Mouse (Mus musculus): ENCODE results near the gene Rgs9. TPM values are rescaled to one million over a fixed set of nuclear protein-coding genes. Genes with fewer than 3 reads are reported as not detected.

Gene Rgs9
- polyA plus RNA-seq, 1 experiment = 1.8 TPM

DNA sequence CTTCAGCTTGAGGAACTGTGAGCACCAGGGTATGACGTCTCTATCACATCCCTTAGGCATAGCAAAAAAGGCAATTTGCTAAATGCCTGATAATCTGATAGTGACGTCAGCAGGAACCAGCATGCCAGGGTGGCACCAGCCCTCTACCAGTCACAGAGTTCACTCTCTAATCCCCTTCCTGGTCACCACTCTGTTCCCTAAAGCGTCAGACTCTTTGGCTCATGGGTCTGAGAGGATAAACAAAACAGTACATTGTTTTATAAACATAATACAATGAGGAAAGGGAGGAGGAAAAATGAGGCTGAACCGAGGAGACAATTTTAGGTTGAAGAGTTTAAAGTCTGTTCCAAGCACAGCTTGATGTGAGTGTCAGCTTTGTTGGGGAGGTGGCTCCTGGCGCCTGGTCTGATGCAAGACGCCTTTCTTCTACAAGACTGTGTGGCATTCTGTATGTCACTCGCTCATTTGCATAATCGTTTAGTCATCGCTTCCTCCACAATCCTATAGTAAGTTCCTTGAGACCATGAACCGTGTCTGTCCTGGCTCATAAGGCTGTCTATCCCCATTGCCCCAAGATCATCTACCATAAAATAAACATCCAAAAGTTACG is 33.7 kb downstream of the Rgs9 start:
- TF ChIP-seq POLR2A (IDR thresholded peaks at IDR 0.05; ENCODE audit: low read depth, low read length) = no peak
- TF ChIP-seq CTCF (IDR thresholded peaks at IDR 0.05; ENCODE audit: extremely low read depth, insufficient read depth, insufficient read length, insufficient replicate concordance) = no peak
- 78% methylated on average over 11 of the region's 11 CpGs for WGBS
- Histone ChIP-seq H3K36me3 (ENCODE audit: control insufficient read depth, insufficient read depth, low read length) (no peaks in the 10 kb centered on the region), H3K27ac (ENCODE audit: insufficient read depth, low read length) (no peak overlapping the region), H3K27me3 (ENCODE audit: control insufficient read depth, insufficient read depth, low read length) (no peaks in the 10 kb centered on the region), H3K4me1 (ENCODE audit: control insufficient read depth, insufficient read depth, insufficient read length) (no peaks in the 10 kb centered on the region), H3K4me3 (ENCODE audit: extremely low read depth, insufficient read depth, insufficient read length) (no peak overlapping the region)
- no peak for DNase-seq (ENCODE audit: low read depth in 1 of 2, low spot score in 2 of 2)

DNA sequence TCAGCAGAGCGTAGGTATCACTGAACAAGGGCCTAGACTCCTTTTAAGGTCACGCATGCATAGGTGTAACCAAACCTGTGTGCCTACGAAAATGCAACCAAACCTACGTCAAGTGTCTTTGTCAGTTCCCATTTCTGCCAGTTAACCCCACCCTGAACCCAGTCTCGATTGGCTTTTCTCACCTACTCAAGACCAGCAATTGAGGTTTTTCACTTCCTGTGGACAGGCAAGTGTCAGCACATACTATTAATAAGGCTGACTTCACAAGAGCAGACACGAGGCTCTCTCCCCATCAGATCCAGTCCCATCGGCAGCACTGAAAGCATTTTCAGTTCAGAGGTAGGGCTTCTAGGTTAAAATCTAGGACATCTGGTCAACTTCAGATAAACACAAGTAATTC is 37.4 kb downstream of the Rgs9 start:
- H3K27me3 ChIP-seq (ENCODE audit: control insufficient read depth, insufficient read depth, low read length) = no peaks in the 10 kb centered on the region
- no peak overlapping the region for H3K4me3 ChIP-seq (ENCODE audit: extremely low read depth, insufficient read depth, insufficient read length)
- no peak for TF ChIP-seq CTCF (IDR thresholded peaks at IDR 0.05; ENCODE audit: extremely low read depth, insufficient read depth, insufficient read length, insufficient replicate concordance)
- no peak for TF ChIP-seq POLR2A (IDR thresholded peaks at IDR 0.05; ENCODE audit: low read depth, low read length)
- no peaks in the 10 kb centered on the region for H3K4me1 ChIP-seq (ENCODE audit: control insufficient read depth, insufficient read depth, insufficient read length)
- no peak overlapping the region for H3K27ac ChIP-seq (ENCODE audit: insufficient read depth, low read length)
- no peaks in the 10 kb centered on the region for H3K36me3 ChIP-seq (ENCODE audit: control insufficient read depth, insufficient read depth, low read length)
- WGBS = 56% methylated on average over 7 of the region's 7 CpGs
- DNase-seq (ENCODE audit: low read depth in 1 of 2, low spot score in 2 of 2) = no peak

- no peak for TF ChIP-seq POLR2A (IDR thresholded peaks at IDR 0.05; ENCODE audit: low read depth, low read length)
- TF ChIP-seq CTCF (IDR thresholded peaks at IDR 0.05; ENCODE audit: extremely low read depth, insufficient read depth, insufficient read length, insufficient replicate concordance) = no peak
- no peaks in the 10 kb centered on the region for H3K4me1 ChIP-seq (ENCODE audit: control insufficient read depth, insufficient read depth, insufficient read length)
- DNase-seq (ENCODE audit: low read depth in 1 of 2, low spot score in 2 of 2) = no peak
- WGBS = 91% methylated on average over 32 of the region's 32 CpGs
- no peak overlapping the region for H3K27ac ChIP-seq (ENCODE audit: insufficient read depth, low read length)
- no peak overlapping the region for H3K4me3 ChIP-seq (ENCODE audit: extremely low read depth, insufficient read depth, insufficient read length)
- H3K27me3 ChIP-seq (ENCODE audit: control insufficient read depth, insufficient read depth, low read length) = no peaks in the 10 kb centered on the region
- no peaks in the 10 kb centered on the region for H3K36me3 ChIP-seq (ENCODE audit: control insufficient read depth, insufficient read depth, low read length)
Observed at GRCm38 (mm10) chr11:109258941-109259910, 38.7 kb downstream of the Rgs9 start.

DNA sequence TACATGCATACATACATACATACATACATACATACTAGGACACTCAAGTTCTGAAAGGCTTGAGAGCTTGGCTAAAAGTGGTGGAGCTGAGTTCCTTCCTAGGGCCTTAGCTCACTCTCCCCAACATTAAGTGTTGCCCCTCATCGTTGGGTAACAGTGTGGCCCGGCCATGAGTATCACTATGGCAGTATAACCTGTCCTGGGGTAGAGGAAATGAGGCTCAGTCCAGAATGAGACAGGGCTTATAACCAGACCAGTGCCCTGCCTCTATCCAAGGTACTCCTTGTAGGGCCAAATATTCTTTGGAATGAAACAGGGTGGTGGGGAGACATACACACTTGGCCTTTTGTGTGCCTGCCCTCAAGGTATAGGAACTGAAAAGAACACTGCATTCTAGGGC is 40.1 kb downstream of the Rgs9 start:
- H3K4me1 ChIP-seq (ENCODE audit: control insufficient read depth, insufficient read depth, insufficient read length) = no peaks in the 10 kb centered on the region
- H3K27ac ChIP-seq (ENCODE audit: insufficient read depth, low read length) = no peak overlapping the region
- no peak overlapping the region for H3K4me3 ChIP-seq (ENCODE audit: extremely low read depth, insufficient read depth, insufficient read length)
- H3K27me3 ChIP-seq (ENCODE audit: control insufficient read depth, insufficient read depth, low read length) = no peaks in the 10 kb centered on the region
- DNase-seq (ENCODE audit: low read depth in 1 of 2, low spot score in 2 of 2) = no peak
- no peaks in the 10 kb centered on the region for H3K36me3 ChIP-seq (ENCODE audit: control insufficient read depth, insufficient read depth, low read length)
- no peak for TF ChIP-seq CTCF (IDR thresholded peaks at IDR 0.05; ENCODE audit: extremely low read depth, insufficient read depth, insufficient read length, insufficient replicate concordance)
- no peak for TF ChIP-seq POLR2A (IDR thresholded peaks at IDR 0.05; ENCODE audit: low read depth, low read length)
- 77% methylated on average over 2 of the region's 2 CpGs for WGBS

- H3K27ac ChIP-seq (ENCODE audit: insufficient read depth, low read length) = no peak overlapping the region
- no peak for DNase-seq (ENCODE audit: low read depth in 1 of 2, low spot score in 2 of 2)
- H3K36me3 ChIP-seq (ENCODE audit: control insufficient read depth, insufficient read depth, low read length) = no peaks in the 10 kb centered on the region
- 88% methylated on average over 4 of the region's 4 CpGs for WGBS
- no peak for TF ChIP-seq CTCF (IDR thresholded peaks at IDR 0.05; ENCODE audit: extremely low read depth, insufficient read depth, insufficient read length, insufficient replicate concordance)
- TF ChIP-seq POLR2A (IDR thresholded peaks at IDR 0.05; ENCODE audit: low read depth, low read length) = no peak
- no peak overlapping the region for H3K4me3 ChIP-seq (ENCODE audit: extremely low read depth, insufficient read depth, insufficient read length)
- no peaks in the 10 kb centered on the region for H3K27me3 ChIP-seq (ENCODE audit: control insufficient read depth, insufficient read depth, low read length)
- no peaks in the 10 kb centered on the region for H3K4me1 ChIP-seq (ENCODE audit: control insufficient read depth, insufficient read depth, insufficient read length)
Observed at GRCm38 (mm10) chr11:109255022-109255421, 42.9 kb downstream of the Rgs9 start.

DNA sequence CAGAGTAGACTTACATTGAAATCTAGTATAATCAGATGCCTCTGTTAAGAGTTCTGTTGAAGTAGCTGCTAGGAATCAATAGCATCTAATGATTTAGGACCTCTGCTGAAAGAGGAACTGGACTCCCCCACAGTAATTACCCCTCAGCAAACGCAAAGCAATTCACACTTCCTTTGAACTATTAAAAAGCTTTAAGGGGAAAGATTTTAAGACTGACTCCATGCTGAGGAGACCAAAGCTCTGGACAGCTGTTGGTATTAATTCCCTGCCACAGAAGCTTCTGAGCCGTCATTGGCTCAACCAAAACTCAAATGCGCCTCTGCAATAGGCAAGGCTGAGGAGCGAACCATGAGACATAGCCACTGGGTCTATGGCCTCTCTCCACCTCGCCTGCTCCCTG is 45.4 kb downstream of the Rgs9 start:
- no peak for TF ChIP-seq CTCF (IDR thresholded peaks at IDR 0.05; ENCODE audit: extremely low read depth, insufficient read depth, insufficient read length, insufficient replicate concordance)
- TF ChIP-seq POLR2A (IDR thresholded peaks at IDR 0.05; ENCODE audit: low read depth, low read length) = no peak
- H3K36me3 ChIP-seq (ENCODE audit: control insufficient read depth, insufficient read depth, low read length) = no peaks in the 10 kb centered on the region
- DNase-seq (ENCODE audit: low read depth in 1 of 2, low spot score in 2 of 2) = no peak
- H3K27ac ChIP-seq (ENCODE audit: insufficient read depth, low read length) = no peak overlapping the region
- no peaks in the 10 kb centered on the region for H3K4me1 ChIP-seq (ENCODE audit: control insufficient read depth, insufficient read depth, insufficient read length)
- 36% methylated on average over 5 of the region's 5 CpGs for WGBS
- H3K27me3 ChIP-seq (ENCODE audit: control insufficient read depth, insufficient read depth, low read length) = no peaks in the 10 kb centered on the region
- no peak overlapping the region for H3K4me3 ChIP-seq (ENCODE audit: extremely low read depth, insufficient read depth, insufficient read length)

- no peak for DNase-seq (ENCODE audit: low read depth in 1 of 2, low spot score in 2 of 2)
- no peaks in the 10 kb centered on the region for H3K4me1 ChIP-seq (ENCODE audit: control insufficient read depth, insufficient read depth, insufficient read length)
- no peaks in the 10 kb centered on the region for H3K36me3 ChIP-seq (ENCODE audit: control insufficient read depth, insufficient read depth, low read length)
- no peaks in the 10 kb centered on the region for H3K27me3 ChIP-seq (ENCODE audit: control insufficient read depth, insufficient read depth, low read length)
- no peak overlapping the region for H3K27ac ChIP-seq (ENCODE audit: insufficient read depth, low read length)
- WGBS = 87% methylated on average over 4 of the region's 4 CpGs
- no peak overlapping the region for H3K4me3 ChIP-seq (ENCODE audit: extremely low read depth, insufficient read depth, insufficient read length)
- TF ChIP-seq CTCF (IDR thresholded peaks at IDR 0.05; ENCODE audit: extremely low read depth, insufficient read depth, insufficient read length, insufficient replicate concordance) = no peak
- no peak for TF ChIP-seq POLR2A (IDR thresholded peaks at IDR 0.05; ENCODE audit: low read depth, low read length)
Observed at GRCm38 (mm10) chr11:109250566-109250965, 47.4 kb downstream of the Rgs9 start.

Data from spleen, adult 2 months (tissue).